Mouse (Mus musculus): ENCODE measurements around the gene Sik2. TPM values are rescaled to one million over a fixed set of nuclear protein-coding genes. Genes with fewer than 3 reads are reported as not detected.

The Sik2 gene
- polyA plus RNA-seq, 1 experiment from 2014 or later, result 15.6 TPM

DNA sequence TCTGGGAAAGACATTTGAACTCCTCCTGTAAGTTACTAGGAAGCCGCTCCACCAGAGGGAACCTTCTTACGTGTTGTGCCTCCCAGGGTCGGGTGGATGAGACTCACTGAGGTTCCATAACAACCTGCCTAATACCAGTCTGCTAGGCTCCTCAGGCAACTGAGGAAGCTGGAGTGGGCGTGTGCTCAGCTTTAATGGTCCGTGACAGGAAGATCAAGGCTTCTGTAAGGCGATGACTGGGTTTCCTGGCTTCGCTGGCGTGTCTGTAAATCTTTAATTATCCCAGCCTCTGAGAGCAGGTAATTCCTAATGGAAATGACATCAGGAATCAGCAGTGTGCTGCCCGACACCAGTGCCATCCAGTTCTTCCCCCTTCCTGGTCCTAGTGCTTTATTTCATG lies 163.3 kb downstream of the Sik2 start:
- no peak overlapping the region for H3K27ac ChIP-seq (ENCODE audit: low read depth, low read length)
- no peaks in the 10 kb centered on the region for H3K27me3 ChIP-seq (ENCODE audit: control insufficient read depth, insufficient read depth, low read length)
- no peak overlapping the region for H3K4me2 ChIP-seq
- no peak overlapping the region for H3K9ac ChIP-seq (ENCODE audit: low read depth, low read length)
- H3K4me3 ChIP-seq (ENCODE audit: low read depth, low read length), result no peak overlapping the region
- H3K4me1 ChIP-seq (ENCODE audit: control insufficient read depth, insufficient read depth, low read length), result peaks cover 7% of the 10 kb centered on the region; the same call in 1 of the 2 replicates
- no peak for ATAC-seq (replicated peaks; ENCODE audit: insufficient number of reproducible peaks, low FRiP score, low TSS enrichment)
- 78% methylated on average over 9 of the region's 9 CpGs for WGBS (ENCODE audit: insufficient replicate concordance)
- no peaks in the 10 kb centered on the region for H3K9me3 ChIP-seq (replicated peaks; ENCODE audit: control insufficient read depth, low read length)
- H3K36me3 ChIP-seq (ENCODE audit: control insufficient read depth, insufficient read depth, low read length), result peaks cover 4% of the 10 kb centered on the region

DNA sequence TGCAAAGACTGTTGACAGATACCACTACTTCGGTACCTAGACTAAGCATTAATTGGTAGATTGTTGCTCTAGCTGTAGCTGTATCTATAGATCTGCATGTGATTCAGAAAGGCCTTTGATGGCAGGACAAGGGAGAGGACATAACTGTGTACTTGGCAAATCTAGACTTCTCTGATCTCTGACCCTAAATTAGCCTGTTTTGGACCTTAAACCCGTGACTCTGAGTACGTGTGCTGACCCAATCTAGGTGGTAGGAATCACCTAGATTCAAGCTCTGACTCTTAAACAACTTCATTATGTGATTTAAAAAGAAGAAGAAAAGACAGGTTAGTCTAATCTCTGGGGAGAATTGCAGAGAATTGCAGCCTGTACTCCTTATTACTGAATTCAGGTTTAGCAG lies 163.8 kb downstream of the Sik2 start, which contains the start of gene Ppp2r1b:
Ppp2r1b (plus strand) TSS at position 221 of the 400 bp plus-strand sequence.
- 86% methylated on average over 3 of the region's 3 CpGs for WGBS (ENCODE audit: insufficient replicate concordance)
- no peak for ATAC-seq (replicated peaks; ENCODE audit: insufficient number of reproducible peaks, low FRiP score, low TSS enrichment)
- no peak within 1 kb of the TSS for H3K4me3 ChIP-seq (ENCODE audit: low read depth, low read length)
- H3K27ac ChIP-seq (ENCODE audit: low read depth, low read length), result no peak within 1 kb of the TSS
- H3K9ac ChIP-seq (ENCODE audit: low read depth, low read length), result no peak within 1 kb of the TSS
- H3K27me3 ChIP-seq (ENCODE audit: control insufficient read depth, insufficient read depth, low read length), result no peaks in the 10 kb centered on the region
- peaks cover 6% of the 10 kb centered on the region; the same call in 1 of the 2 replicates for H3K4me1 ChIP-seq (ENCODE audit: control insufficient read depth, insufficient read depth, low read length)
- H3K36me3 ChIP-seq (ENCODE audit: control insufficient read depth, insufficient read depth, low read length), result peaks cover 4% of the 10 kb centered on the region
- H3K9me3 ChIP-seq (replicated peaks; ENCODE audit: control insufficient read depth, low read length), result no peaks in the 10 kb centered on the region
- H3K4me2 ChIP-seq, result no peak within 1 kb of the TSS

Other genes with a start within 250 kb of the Sik2 start
- gene Fdxacb1, start 240.8 kb downstream of the Sik2 start, polyA plus RNA-seq (2014; fragmentation: Nextera tagmentation; extraction: Ambion mirVana), result 9.8 and 9.9 TPM in 2 replicates
- gene Alg9, start 234.1 kb downstream of the Sik2 start, polyA plus RNA-seq (2014; fragmentation: Nextera tagmentation; extraction: Ambion mirVana), result 34.2 and 37.3 TPM in 2 replicates
- gene 1110032A03Rik, start 233.6 kb downstream of the Sik2 start, polyA plus RNA-seq (2014; fragmentation: Nextera tagmentation; extraction: Ambion mirVana), result 22.2 and 22.9 TPM in 2 replicates
- 63.1 and 66.9 TPM in 2 replicates for gene Ppp2r1b, start 163.8 kb downstream of the Sik2 start, polyA plus RNA-seq (2014; fragmentation: Nextera tagmentation; extraction: Ambion mirVana)
- not detected in 2 replicates for gene Btg4, start 51.8 kb upstream of the Sik2 start, polyA plus RNA-seq (2014; fragmentation: Nextera tagmentation; extraction: Ambion mirVana)
- 7.2 and 10.2 TPM in 2 replicates for gene Layn, start 68.0 kb upstream of the Sik2 start, polyA plus RNA-seq (2014; fragmentation: Nextera tagmentation; extraction: Ambion mirVana)
- not detected in 2 replicates for gene 4833427G06Rik, start 93.0 kb upstream of the Sik2 start, polyA plus RNA-seq (2014; fragmentation: Nextera tagmentation; extraction: Ambion mirVana)
- 0.03 TPM in 1 of 2 replicates, not detected in the other for gene Gm32742, start 156.4 kb upstream of the Sik2 start, polyA plus RNA-seq (2014; fragmentation: Nextera tagmentation; extraction: Ambion mirVana)
- 0.11 TPM in 1 of 2 replicates, not detected in the other for gene Pou2af1, start 204.6 kb upstream of the Sik2 start, polyA plus RNA-seq (2014; fragmentation: Nextera tagmentation; extraction: Ambion mirVana)

Measured in heart, embryonic 11.5 days (tissue).